Mouse (Mus musculus) ovary, adult 2 months (tissue): ENCODE measurements around the gene Ighmbp2. TPM values are rescaled to one million over a fixed set of nuclear protein-coding genes. Genes with fewer than 3 reads are reported as not detected.

Source experiments
- polyA plus RNA-seq: library from polyadenylated mRNA; depleted of rRNA; stranded (reverse); fragments of >200 nt; gene quantifications from 2 replicates; pipeline ENCODE4 v1.2.3, GENCODE M21; 2012; rRNA removed

Ighmbp2 gene
- 12.8 and 12.9 TPM in 2 replicates for polyA plus RNA-seq

DNA sequence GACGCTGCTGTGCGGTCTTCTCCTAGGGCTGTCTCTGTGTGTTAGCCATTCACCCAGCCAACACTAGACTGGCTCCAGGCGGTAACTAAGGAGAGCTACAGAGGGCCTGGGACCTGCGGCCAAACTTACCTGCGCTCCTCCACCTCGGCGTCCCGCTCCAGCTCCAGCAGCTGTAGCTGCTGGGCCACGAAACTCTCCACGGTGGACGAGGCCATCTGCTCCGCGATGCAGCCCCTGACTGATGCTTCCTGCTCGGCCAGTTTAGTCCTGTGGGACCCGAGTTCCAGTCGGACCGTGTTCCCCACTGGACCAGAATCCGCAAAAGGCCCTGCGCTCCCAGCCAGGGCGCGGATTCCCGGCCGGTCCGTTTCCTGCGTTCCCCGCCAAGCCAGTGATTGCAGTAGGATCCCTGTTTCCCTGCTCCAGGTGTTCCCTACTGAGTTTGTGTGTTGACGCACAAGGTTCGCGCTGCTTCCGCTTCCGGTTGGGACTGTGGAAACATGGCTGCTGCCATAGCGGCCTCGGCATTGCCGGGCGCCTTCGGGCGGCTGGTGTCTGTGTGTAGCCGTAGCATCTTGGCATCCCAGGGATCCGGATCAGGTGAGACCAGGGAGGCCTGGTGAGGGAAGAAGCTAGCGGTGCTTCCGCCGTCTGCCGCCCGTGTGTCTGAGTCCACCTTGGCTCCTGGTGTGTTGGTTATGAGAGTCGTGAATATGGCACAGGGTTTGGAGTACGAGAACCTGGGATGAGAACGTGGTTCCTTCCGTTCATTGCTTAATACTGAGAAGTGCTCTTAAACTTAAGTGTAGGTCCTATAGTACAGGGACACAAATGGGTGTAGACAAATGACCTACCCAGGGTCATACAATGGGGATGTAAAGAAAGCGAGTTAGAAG is at the start of gene Ighmbp2, which contains the start of gene Mrpl21:
Gene Ighmbp2, minus strand, starts transcription at position 446 of the 896 bp plus-strand sequence.
Gene Mrpl21, plus strand, starts transcription at position 330 of the 896 bp plus-strand sequence.

DNA sequence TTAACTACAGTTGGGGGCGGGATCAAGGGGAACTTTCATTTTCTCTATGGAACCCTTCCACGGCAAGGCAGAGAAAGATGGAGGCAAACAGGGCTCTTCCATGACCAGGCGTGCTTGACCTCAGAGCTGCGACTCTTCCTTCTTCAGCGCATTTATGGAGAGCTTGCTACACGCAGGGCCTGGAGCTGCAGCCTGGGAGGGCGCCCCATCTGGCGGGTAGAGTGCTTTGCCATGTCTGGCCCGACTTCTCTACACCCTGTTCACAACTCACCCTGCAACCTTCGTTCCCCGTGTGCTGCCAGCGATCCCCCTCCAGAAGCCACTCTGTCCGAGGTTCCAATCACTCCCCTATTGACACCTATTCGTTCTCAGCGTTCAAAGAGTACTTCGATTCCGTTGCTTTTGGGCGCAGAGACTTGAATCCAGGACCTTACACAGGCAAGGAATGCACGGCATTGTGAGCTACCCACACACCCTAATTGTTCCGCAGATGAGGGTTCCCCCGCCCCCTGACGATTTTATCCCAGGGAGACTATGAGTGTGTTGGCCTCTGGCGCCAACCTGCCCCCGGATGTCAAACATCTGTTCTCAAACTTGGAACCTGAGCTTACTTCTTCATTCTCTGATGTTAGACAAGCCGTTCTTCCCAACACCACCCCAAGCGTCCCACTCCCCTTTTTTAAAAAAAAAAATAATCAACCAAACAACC is 39.6 kb upstream of the Ighmbp2 start, which contains the start of gene Cpt1a:
Gene Cpt1a, plus strand, starts transcription at position 74 of the 709 bp plus-strand sequence.

Other genes starting within 250 kb of the Ighmbp2 start
- gene Mrpl21, start 116 bp downstream of the Ighmbp2 start, polyA plus RNA-seq = 44.8 and 55.7 TPM in 2 replicates
- gene Cpt1a, start 39.3 kb upstream of the Ighmbp2 start, polyA plus RNA-seq = 219 and 237 TPM in 2 replicates
- 0.50 and 0.68 TPM in 2 replicates for gene Tesmin, start 105.8 kb upstream of the Ighmbp2 start, polyA plus RNA-seq
- gene Gal, start 131.5 kb upstream of the Ighmbp2 start, polyA plus RNA-seq = 0.21 and 0.66 TPM in 2 replicates